Mouse (Mus musculus) hematopoietic stem cell, adult 5-6 weeks (primary cell): ENCODE measurements around the gene Fbxw11. TPM values are rescaled to one million over a fixed set of nuclear protein-coding genes. Genes with fewer than 3 reads are reported as not detected.

Experiments used
- ATAC-seq, 2 experiments: fragments of 125-278 bp in 1 of 2; replicated peaks in 1 of 2; 2 replicates each; pipeline ENCODE4 v1.8.0; 2016 to 2017; ENCODE audit warnings: inconsistent platforms in 2 of 2, mild to moderate bottlenecking in 2 of 2, moderate number of reproducible peaks in 2 of 2, low read depth in 1 of 2, moderate TSS enrichment in 1 of 2; ENCODE audit not compliant: low FRiP score in 2 of 2, poor library complexity in 2 of 2, severe bottlenecking in 2 of 2, insufficient read depth in 1 of 2, low TSS enrichment in 1 of 2
- total RNA-seq: library from RNA; stranded (forward); fragments of 172-1452, 232-1000 nt; gene quantifications from 2 replicates; pipeline ENCODE4 v1.2.3, GENCODE M21; 2017

Gene Fbxw11
- total RNA-seq, 1 experiment from 2014 or later, result 57.7 TPM

DNA sequence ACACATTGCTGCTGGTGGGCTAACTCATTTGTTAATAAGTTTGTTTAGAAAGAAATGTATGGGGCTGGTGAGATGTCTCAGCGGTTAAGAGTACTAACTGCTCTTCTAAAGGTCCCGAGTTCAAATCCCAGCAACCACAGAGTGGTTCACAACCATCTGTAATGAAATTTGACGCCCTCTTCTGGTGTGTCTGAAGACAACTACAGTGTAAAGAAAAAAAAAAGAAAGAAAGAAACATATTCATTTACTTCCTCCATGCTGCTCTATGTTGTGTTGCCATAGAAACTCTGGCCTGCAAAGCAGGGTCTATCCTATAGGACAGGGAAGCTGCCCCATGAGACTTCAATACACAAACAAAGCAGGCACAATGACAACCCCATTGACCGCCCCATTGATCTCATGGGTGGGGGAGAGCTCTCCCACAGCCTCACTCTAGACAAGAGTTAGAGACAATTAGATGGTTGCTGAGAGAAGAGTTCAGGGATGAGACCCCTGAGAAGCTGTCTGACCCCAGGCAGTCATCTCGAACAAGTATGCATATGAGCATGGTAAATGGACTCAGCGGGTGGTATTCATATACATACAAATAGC lies 22.6 kb upstream of the Fbxw11 start:
- ATAC-seq, result peak in 1 of 2 experiments; percentile 25; a peak in 1 of 4 replicates

DNA sequence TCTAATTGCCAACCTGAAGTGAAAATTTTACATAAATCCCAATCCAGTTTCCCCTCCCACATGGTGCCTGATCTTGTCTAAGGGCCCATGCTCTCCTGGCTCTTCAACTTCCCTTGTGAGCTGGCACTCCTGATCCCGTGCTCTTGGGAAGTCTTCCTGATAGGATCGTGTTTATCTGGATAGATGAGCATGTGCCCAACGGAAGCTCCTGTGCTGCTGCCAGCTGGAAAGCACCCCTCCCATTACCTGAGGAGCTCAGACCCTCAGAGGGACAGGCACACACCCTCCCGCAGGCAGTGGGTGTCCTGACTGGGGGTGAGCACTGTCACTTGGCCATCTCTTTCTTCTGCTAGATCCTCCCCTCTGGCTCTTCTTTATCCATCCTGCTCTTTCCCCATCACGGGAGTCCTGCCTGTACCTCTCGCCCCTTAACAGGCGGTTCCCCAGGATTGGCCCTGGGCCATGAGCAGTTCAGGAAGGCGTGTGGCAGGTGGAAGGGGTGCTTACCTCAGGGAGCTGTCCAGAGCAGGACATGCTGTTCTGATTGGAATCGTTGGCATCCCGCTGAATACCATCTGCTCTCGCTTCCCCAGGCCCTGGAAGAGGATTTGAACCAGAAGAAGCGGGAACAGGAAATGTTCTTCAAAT lies 20.6 kb upstream of the Fbxw11 start:
- ATAC-seq, result no peak

DNA sequence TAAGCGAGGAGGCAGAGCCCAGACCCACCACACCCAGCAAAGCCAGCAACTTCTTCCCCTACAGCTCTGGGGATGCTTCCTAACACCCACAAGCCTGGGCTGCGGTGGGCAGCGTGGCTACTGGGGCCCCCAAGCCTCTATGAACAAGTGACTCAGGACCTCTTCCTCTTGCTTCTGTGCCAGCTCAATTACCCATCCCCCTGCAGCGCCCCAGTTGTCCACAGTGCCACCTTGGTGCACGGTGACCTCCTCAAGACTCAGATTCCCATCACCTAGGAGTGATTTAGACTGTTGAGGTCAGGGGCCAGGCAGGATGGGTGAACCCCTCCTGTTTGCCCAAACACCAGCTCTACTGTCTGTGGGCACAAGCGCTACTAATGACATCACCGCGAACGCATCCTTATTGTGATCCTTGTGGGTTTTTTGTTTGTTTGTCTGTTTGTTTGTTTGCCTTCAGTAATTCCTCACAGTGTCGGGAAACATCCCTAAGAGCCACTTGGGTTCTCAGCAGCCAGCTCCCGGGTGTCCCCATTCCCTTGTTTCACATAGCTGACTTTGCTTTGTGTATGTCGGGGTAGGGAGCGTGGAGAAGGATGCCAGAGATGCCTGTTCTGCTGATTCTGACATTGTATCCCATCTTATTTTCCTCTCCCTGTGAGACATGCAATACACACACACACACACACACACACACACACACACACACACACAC lies 19.9 kb upstream of the Fbxw11 start:
- no peak for ATAC-seq

DNA sequence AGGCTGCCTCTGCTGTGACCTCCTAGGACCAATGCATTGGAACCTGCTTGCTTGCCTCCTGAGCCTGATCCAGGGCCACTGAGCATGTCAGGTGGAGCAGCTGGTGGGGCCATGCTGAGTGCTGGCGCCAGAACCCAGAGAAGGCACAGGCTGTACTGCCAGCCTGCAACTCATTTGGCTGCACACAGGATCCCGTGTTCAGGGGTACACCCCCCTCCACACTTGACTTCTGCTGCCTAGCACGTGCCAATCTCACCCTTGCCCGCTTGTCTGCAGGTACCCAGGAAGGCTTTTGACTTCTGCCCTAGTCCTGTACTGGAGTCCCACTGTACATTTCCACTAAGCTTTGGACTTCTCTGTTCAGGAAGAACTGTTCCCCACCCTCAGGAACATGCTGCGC lies 19.3 kb upstream of the Fbxw11 start:
- no peak for ATAC-seq

DNA sequence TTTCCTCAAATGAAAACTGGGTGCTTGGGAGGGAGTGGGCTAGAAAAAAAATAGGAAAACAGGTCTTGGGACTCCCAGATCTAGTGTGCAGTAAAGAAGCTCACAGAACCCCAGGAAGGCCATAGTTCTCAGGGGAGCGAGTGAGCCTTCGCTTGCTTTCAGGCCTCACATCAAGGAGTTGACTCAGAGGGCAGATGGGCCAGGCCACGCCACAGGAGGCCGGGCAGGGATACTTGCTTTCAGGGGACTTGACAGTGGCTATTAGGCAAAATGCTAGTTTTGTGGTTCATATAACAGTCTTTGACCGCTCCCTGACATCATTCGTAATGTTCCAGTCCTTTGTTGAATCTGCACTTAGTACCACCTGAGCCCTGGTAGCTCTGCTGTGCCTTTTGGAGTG lies 18.6 kb upstream of the Fbxw11 start:
- ATAC-seq, result no peak

DNA sequence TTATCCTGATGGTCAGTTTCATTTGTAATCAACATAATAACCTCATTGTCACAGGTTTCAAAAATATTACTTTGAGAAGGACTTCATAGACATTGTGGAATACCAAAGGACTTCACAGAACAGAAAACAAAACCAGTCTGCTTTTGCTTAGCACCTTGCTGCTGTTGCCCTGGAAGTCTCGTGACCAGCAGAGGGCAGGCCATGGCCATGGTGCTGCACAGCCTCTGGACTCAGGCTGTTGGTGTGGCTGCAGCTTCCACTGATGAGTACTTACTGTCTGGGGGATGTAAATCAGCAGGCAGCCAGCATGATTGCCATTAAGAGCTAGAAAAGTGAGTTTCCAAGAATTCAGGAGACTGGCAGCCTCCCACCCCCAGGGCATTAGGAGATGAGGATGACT lies 16.8 kb upstream of the Fbxw11 start:
- ATAC-seq, result peak; percentile 49 to 66; a peak in 1 of 4 replicates

DNA sequence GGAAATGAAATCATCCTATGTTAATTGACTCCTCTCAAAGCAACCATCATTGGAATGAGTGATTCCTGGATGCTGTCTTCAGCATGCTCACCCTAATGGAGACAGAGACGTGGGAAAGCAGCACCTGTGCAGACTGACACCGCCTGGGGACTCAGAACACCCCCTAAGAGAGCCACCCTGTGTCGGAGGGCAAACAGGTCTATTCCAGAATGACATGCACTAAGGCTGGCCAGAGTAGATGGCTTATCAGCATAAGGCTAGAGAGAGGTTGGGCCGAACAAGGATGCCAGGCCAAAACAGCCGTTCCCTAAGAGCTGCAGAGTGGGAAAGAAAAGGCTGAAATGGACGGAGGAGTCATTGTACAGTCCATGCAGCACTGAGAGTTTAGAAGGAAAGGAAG lies 16.4 kb upstream of the Fbxw11 start:
- ATAC-seq, result no peak

DNA sequence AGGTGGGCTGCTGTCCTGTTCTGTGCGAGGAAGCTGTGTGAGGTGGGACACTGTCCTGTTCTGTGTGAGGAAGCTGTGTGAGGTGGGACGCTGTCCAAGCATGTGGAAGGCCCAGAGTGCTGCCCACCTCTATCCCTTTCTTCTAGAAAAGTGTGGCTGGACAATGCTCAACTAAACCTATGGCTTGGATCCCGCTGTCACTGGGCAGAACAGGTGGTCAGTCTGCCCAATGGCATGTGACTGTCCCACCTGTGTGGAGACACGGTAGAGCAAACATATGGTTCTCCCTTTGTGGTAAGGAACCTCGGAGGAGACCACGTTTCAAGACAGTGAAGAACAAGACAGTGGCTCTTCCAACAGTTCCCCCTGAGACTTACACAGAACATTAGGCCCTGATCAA lies 14.6 kb upstream of the Fbxw11 start:
- no peak for ATAC-seq

DNA sequence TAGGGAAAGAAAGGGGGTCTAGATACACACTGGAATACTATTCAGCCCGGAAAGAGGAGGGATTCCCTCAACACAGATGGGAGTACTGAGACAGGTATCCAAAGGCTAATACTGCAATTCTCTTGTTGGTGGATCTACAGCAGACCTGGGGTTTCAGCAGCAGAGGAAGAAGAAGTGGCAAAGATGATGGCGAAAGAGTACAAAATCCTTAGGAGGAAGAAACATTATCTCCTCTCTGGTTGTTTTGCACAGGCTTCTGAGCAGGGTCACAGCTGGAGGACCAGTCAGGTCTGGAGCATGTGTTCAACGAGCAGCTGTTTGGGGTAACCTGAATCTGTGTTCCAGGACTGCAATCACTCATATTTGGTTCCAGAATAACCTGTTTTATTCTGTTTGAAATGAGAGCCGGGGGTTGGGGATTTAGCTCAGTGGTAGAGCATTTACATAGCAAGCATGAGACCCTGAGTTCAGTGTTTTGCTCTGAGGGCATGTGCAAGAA lies 12.8 kb upstream of the Fbxw11 start:
- ATAC-seq, result no peak; a peak in 1 of 4 replicates

DNA sequence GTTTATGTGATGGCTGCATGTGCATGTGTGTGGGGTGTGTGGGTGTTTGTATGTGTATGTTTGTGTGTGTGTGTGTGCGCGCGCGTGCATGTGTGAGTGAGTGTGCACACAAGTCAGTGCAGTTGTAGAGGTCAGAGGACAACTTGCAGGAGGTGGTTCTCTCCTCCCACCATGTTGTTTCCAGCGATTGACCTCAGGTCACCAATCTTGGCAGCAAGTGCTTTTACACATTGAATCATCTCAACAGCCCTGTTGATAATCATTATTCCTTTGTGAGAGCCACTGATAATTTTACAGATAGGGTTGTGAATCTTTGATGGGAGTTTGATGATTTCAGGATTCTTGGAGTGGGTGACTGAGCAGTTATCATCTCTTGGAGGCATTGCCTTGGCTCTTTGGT lies 9.9 kb upstream of the Fbxw11 start:
- no peak for ATAC-seq

DNA sequence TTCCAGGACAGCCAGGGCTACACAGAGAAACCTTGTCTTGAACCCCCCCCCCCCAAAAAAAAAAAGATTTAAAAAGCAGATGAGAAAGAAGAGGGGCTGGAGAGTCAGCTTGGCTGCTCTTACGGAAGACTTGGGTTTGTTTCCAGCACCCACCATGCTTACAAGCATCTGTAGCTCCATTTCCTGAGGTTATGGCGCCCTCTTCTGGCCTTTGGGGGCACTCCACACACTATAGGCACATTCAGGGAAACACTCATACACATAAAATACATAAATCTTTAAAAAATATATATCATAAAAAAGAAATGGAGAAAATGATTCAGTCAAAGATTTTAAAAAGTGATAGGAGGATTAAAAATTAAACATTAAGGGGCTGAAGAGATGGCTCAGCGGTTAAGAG lies 9.0 kb upstream of the Fbxw11 start:
- no peak for ATAC-seq

DNA sequence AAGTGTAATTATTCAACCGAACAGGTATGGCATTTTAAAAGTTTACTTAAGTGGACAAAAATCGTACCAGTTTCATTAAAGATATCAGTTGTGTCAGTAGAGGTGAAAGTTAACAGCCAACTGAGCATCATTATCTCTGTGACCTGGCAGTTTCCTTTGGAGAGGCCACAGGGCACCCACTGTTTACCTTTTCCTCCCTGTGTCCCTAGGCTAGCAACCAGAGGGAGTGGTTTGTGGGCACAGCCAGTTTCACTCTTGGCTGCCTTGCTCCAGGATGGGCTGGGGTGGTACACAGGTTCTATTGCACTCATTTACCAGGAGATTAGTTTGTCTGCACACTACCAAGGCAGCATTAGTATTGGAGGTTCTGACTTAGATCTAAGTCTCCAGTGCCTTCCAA lies 8.4 kb upstream of the Fbxw11 start:
- peak in 1 of 2 experiments; percentile 17; a peak in 1 of 4 replicates for ATAC-seq

DNA sequence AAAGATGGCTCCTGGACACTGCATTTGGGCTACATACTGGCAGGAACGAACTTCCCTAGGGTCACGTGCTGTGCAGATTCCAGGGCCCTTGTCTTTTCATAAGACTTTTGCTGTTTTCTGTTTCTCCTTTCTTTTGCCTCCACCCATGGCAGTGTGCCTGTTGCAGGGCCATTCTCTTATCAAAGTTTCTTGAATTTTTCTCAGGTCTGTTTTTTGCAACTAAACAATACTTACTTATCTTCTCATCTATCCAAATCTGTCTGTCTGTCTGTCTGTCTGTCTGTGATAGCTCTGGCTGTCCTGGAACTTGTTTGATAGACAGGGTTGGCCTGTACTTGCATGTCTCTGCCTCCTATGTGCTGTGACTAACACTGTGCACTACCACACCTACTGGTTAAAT lies 7.7 kb upstream of the Fbxw11 start:
- no peak for ATAC-seq

DNA sequence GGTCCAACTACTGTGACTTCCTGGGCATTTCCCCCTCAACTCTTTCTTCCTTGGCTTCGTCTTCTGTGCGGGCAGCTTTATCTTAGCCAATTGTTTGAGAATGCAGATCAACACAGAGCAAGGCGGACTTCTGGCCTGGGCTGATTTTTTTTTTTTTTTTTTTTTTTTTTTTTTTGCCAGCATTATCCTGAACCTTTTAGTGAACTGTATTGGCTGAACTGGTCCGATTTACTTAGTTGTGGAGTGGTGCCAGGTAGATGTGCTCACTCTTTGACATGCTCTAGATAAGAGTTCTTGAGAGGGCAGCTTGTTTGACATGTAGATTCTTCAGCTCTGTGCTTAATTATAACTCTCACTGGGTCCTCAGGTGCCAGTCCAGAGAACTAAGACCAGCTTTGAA lies 6.2 kb upstream of the Fbxw11 start:
- no peak for ATAC-seq

DNA sequence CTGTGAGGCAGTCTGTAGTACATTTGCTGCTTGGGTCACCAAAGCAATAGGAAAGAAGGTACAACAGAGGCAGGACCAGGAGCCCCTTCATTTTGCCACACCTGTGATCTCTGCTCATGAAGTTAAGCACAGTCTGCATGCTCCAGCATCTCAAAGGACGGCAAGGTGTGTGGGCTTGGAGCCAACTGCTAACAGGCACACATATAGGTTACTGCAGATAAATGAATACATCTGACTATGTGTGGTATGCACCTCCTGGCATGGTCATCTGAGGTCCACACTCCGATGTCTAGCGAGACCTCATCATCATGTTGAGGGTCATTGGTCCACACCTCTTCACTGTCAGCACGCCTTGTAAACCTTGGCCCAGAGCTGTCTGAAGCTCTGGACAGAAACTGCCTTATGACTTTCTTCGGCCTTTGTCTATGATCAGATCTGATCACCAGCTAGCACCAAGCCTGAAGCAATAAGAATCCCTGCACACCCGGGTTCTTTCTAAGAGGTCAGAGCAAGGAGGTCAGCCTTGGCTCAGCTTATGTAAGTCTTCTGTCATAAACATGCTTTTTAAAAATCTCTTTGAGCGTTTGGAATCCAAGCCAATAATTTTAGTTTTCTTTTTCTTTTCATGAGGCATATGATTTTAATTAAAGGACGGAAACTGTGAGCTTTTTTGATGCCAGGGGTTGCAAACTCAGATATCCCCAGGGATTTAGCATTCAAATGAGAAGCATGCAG lies 3.8 kb upstream of the Fbxw11 start:
- no peak for ATAC-seq

DNA sequence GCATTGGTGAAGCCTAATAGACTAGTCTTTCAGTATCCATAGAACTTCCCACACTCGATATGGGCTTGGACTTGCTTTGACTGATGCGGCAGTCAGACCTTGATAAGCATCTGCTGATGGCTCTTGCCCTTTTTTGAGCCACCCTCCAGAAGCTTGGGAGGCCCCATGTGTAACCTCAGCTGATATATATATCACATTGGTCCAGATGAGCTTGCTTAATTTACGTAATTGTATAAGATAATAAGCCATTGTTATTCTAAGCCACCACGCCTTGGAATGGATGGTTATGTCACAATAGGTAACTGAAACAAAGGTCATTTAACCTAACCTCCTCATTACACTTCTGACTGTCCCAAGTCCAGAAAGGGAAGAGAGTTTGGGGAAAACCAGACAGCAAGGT lies 1.9 kb upstream of the Fbxw11 start:
- no peak for ATAC-seq

DNA sequence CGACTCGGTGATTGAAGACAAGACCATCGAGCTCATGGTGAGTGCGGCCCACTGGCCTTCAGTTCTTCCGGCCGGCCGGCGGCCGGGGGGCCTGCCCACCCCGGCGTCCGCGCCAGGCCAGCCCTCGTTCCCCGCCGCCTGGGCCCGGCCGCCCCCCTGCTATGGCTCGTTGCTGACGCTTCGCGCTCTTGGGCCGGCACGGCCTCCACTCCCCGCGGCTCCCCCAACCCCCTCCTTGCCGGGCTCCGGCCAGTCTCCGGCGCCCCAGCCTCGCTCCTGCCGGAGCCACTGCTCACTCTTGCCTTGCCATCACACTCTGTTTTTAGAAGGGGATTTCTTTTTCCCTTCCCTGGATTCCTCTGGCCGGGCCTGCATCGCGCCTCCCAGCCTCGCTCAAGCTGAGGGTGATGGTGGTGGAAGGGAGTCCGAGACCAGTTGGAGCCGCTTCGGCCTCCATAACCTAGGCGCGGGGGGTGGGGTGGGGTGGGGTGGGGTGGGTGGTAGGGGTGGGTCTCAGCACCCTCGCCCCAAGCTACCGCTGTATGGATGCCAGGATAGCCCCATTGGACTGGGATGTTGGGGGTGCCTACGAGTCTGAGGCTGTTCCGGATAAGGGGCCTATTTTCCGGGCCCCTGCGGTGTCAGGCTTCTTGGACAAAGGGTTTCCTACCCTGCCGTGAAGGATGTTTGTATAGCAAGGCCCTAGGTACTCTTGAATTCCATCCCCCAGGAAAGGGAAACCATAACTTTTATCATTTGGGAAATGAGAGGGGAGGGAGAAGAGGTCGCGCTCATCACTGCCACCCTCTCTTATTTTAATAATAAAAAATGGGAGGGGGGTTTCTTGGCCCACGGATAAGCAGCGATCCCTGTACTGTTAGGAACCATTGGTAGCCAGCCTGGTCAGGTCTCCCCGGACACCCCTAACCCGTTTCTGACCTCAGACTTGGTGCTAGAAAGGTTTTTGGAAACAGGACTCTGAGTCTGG lies 669 bp downstream of the Fbxw11 start:
- ATAC-seq, result no peak; a peak in 1 of 4 replicates
